Mouse (Mus musculus): Measurements from ENCODE around the gene Pcdh15.

Pcdh15 gene

GRCm38 (mm10) chr10:74625715-74626114 is 1526.6 kb downstream of the Pcdh15 start:
- DNase-seq, result no peak

- DNase-seq, result no peak
Measured at GRCm38 (mm10) chr10:74626596-74626995, 1527.5 kb downstream of the Pcdh15 start.

GRCm38 (mm10) chr10:74631314-74631713 is 1532.2 kb downstream of the Pcdh15 start:
- DNase-seq, result no peak

GRCm38 (mm10) chr10:74637040-74637439 is 1537.9 kb downstream of the Pcdh15 start:
- no peak for DNase-seq

- DNase-seq, result no peak
Measured at GRCm38 (mm10) chr10:74642125-74642524, 1543.0 kb downstream of the Pcdh15 start.

GRCm38 (mm10) chr10:74663171-74663570 is 1564.0 kb downstream of the Pcdh15 start:
- DNase-seq, result no peak

GRCm38 (mm10) chr10:74680016-74680491 is 1580.9 kb downstream of the Pcdh15 start:
- no peak for DNase-seq

- no peak for DNase-seq
Measured at GRCm38 (mm10) chr10:74680559-74680958, 1581.4 kb downstream of the Pcdh15 start.
